Mouse (Mus musculus) liver, adult 2 months (tissue): Measurements from ENCODE around the gene Tcte3.
"Not testable (repeated sequence)": the region's sequence is repeated elsewhere in the genome, so short reads cannot be mapped to it uniquely, and the experiment has no call there.

Experiments used
- CTCF ChIP-seq: fragments of 200-500 bp; IDR thresholded peaks from 2 replicates; pipeline ENCODE4 v1.5.1; 2011; ENCODE audit warnings: low read depth, low read length, control low read depth
- POLR2A ChIP-seq: fragments of 200-500 bp; IDR thresholded peaks from 2 replicates; pipeline ENCODE4 v1.6.1; 2011; ENCODE audit warnings: low read length, control low read depth; ENCODE audit not compliant: insufficient read depth; ENCODE audit errors: extremely low read depth

- not testable (repeated sequence) for TF ChIP-seq POLR2A, CTCF
These were observed 48.7 kb downstream of the Tcte3 start for GRCm38 (mm10) chr17:14992522-14993138.
